Mouse (Mus musculus): ENCODE results near the gene Tsc22d1.

Tsc22d1 gene

DNA sequence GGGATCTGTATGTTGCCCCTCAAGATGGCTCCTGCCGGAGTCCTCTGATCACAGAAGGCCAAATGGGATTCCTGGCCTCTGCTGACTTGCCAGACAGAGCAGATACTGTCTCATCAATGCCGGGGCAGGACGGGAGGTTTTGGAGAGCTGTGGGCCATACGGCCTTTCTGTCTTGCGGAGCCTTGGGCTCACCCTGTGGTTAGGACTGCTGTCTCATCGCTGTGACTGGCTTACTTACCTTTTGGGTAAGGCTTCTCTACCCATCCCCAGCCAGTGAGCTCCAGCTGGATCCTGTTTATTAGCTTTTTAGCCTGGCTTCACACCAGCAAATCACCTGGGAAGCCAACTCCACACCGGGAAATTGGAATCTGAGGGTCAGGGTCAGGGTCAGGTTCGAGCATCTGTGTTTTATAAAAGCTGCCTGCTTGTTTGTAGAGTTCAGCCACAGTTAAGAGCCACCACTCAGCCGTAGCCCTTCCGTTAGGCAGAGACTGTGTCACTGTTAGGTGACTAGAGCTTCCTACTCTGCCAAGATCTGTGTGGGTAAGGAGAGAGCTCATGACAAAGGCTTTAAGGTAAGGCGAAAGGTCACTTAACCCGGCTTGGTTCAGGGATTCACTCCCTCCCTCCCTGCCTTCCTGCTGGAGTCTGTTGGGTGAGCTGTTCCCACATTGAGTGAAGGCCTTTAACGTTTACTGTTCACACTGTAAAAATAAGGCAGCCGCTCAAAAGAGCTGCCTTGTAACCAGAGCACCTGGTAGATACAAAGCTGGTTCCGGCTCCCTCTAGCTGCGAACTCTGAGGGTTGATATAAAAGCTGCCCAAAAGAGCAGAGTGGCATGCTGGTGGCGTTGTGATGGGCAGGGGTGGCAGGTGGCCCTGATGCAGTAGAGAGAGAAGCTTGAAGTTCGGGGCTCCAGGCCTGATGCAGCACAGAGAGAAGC lies 73.6 kb downstream of the Tsc22d1 start:
- no peak for DNase-seq

GRCm38 (mm10) chr14:76489128-76489527 lies 74.4 kb downstream of the Tsc22d1 start:
- DNase-seq: no peak

- DNase-seq: no peak
Measured at GRCm38 (mm10) chr14:76495022-76495421, 80.3 kb downstream of the Tsc22d1 start.

GRCm38 (mm10) chr14:76497187-76497586 lies 82.4 kb downstream of the Tsc22d1 start:
- no peak for DNase-seq

DNA sequence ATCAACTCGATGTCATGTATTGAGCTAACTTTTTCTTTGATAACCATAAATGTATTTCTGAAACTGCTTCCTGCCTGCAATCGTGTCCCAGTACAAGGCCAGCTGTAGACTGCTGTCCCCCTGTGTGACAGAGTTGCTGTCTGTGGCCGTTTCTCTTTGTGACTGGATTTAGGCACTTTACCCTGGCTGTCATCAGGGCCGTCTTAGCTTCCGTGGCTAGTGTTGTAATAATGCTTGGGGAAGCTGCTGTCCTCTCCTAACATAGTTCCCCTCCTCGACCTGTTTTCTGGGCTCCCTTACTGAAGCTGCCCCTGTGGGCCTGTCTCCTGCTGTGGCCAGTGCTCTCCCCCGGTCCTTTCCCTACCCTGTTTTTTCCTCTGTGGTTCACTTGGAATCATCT lies 83.4 kb downstream of the Tsc22d1 start:
- DNase-seq: no peak

- no peak for DNase-seq
Measured at GRCm38 (mm10) chr14:76499492-76499891, 84.7 kb downstream of the Tsc22d1 start.

DNA sequence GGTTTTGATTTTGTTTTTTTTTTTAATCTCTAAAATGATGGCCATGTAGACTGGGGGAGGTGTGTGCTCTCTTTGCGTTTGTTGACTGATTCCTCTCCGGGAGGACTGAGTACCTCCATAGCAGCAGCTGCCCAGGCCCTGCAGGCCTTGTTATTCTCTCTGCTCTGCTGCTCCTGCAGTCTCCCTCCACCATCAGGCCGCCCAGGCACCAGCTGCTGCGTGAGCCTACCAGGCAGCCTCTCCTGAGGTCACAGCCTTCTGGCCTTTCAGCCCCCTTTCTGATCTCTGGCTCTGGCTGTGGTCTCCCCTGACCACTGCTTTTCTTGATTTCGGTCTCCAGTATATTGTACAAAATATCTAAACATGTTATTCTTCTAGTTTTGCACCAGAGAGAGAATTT lies 85.3 kb downstream of the Tsc22d1 start:
- no peak for DNase-seq

DNA sequence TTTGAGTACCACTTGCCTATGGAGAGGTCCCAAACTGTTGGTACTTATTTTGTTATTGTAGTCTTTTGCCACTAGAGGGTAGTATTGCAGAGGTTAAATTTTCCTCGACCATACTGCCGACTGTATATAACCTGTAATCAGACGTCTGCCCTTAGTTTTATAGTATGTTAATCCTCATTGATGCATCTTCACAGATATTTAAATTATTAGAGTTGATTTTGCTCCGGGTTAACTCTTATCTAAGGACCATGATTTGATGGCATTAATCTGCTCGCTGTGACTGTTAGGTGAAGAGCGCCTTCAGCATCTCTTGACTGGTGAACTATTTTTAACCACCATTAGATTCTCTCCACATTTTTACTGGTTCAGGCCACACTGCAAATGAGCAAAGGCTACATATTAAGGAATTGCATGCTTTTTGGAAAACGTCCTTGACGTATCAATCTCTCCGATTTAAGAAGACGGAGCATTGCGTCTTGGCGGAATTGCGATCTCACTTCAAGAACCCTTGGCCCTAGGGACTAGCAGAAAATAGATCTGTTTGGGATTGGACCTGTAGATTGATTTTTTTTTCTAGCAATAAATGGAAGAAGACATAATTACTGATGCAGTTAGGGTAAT lies 88.6 kb downstream of the Tsc22d1 start:
- no peak for DNase-seq

GRCm38 (mm10) chr14:76504121-76504737 lies 89.5 kb downstream of the Tsc22d1 start:
- DNase-seq: peak; percentile 94

GRCm38 (mm10) chr14:76505101-76505438 lies 90.3 kb downstream of the Tsc22d1 start:
- DNase-seq: no peak

DNA sequence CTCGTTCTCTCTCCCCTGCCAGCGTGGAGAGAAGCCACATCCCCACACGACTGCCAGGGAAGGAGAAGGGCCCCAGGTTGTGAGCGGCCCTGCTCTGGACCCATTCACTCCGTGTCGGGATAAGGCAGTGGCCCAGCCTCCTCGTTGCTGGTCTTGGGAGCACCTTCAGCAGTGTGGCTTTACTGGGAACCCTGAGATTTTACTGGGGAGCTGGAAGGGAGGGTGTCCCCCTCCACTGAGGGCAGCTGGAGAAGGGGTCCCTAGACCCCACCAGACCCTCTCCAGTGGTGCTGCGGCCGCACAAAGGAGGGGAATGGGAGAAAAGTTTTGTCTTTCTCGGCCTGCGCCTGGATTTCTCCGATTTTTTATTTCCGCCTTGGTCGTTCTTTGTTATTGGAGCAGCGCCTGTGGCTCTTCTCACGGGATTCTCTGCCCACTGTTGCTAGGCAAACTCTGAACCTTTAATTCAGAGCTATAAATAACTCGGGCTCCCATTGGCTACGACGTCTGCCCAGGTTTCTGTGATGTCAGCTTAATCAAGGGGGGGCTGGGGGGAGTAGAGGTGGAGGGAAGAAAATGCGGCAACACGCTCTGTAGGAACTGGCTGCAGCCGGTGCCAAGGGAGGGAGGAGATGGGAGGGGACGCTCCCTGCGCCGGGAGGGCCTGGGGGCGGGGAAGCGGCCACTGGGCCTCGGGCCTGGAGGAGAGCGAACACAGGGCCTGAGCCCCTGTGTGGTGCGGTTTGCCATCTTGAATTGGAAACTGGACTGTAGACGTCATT lies 90.9 kb downstream of the Tsc22d1 start:
- peak; percentile 60 for DNase-seq

DNA sequence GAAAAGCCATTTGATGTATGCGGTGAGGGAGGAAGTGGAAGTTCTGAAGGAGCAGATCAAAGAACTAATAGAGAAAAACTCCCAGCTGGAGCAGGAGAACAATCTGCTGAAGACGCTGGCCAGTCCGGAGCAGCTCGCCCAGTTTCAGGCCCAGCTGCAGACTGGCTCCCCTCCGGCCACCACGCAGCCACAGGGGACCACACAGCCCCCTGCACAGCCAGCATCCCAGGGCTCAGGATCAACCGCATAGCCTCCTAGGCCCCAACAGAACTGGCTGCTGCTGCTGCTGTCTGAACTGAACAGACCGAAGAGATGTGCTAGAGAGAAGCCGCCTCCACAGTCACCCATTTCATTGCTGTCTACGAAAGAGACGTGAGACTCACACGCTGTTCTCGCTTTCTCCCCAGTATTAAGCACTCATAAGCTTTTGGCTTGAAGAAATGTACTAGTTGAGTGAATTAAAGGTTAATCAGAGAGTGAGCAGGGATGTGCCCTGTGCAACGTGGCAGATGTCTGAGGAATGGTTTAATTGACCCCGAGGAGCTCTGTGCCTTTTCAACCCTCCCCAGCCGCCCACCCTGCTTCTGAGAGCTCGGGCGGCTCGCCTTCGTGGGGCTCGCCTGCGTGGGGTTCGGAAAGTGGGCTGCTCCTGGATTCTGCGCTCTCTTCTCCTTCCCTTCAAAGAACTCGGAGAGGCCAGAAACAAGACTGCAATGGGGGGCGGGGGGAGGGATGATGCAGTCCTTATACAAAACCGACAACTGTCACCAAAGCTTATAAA lies 91.9 kb downstream of the Tsc22d1 start:
- peak; percentile 15 for DNase-seq

- DNase-seq: no peak
Measured at GRCm38 (mm10) chr14:76507357-76507756, 92.6 kb downstream of the Tsc22d1 start.

DNA sequence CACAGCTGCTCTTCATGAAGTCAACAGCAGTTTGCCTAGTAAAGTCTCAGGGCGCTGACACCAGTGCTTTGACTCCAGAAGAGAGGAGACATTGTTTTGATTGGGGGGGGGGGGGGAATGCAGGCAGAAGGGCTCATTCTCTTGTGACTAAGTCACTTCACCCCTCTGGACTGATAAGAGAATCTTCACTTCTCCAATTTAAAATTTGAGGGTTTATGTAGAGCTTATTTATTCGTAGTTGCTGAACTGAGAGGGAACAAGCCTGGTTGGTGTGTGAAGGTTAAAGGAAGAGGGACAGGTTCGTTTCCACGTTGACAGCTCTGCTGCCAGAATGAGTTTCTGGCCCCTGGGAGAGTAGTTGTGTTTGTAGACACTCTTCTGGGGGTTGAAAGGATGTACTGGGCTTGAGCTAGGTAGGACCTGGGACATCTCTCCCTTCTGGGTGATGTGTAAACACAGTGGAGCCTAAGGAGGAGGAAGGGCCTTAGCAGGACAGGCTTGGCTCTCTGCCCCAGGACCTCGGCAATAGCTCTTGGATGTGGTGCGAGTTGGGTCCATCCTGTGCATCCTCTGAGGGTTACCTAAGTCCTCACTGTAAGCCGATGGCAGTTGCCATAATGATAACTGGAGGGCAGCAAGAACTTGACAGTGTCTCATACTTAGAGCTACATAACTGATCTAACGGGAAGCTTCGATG lies 93.2 kb downstream of the Tsc22d1 start:
- DNase-seq: no peak

- no peak for DNase-seq
Measured at GRCm38 (mm10) chr14:76508701-76509100, 93.9 kb downstream of the Tsc22d1 start.

- DNase-seq: no peak
Measured at GRCm38 (mm10) chr14:76511971-76512370, 97.2 kb downstream of the Tsc22d1 start.

DNA sequence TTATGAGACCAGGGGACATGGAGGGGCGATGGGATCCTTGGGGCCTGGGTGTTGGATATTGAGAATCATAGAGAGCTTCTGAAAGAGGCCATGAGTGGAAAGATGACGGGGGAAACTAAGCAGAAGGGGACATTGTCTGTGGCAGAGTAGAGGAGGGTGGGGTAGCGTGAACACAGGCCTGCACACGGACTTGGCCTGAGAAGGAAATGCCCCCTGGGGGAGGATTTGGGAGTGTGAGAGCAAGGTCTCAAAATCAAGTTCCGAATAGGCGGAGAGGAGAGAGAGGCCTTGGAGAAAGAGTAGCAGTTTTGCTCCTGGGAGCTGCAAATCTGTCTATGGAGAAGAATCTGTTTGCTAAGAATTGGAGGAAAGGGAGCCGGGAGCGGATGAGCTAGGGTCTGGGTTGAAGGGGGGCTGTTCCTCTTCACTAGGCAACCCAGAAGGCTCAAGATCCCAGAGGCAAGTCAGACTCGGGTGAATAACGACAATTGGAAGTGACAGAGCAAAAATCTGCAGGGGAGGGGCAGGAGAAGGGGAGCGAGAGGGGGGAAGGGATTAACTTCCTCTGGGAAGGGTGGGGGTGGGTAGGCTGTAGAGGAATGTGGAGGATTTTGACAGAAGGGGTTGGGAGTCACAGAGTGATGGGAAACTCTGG lies 98.8 kb downstream of the Tsc22d1 start:
- DNase-seq: no peak

DNA sequence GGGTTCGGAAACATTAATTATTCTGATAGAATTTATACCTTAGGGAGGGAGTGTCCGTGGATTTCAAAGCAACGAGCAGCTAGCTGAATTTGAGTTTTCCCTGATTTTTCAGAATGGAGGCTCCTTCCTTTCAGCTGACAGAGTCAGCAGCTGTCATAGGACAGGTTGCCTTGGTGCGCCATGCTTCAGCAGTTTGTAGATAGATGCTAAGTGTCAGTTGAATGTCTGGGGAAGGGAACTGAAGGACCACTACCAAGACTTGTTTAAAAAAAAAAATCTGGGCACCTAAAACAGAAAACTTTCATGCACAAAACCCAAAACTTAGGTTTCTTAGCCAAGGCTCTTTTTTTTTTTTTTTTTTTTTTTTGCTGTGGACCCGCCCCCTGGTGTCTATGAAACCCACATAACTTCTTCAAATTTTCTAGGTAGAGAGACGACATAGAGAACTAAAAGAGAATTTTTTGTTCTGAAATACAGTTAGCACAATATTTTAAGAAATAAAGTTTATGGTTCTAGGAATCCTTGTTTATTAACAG lies 99.4 kb downstream of the Tsc22d1 start:
- no peak for DNase-seq

DNA sequence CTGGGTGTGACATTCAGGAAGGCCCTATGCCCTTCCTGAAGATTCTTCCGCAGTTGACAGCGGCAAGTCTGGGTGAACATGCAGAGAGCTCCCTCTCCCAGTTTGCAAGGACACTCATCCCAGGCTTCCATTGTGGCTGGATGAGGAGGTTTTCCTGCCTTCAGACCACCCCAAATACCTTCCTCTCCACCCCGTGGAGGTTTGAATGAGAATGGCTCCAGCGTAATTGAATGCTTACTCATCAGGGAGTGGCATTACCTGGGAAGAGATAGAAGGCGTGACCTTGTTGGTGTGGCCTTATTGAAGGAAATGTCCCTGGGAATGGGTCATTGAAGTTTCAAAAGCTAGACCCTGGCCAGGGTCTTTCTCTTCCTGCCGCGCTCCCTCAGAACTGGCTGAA lies 100.9 kb downstream of the Tsc22d1 start:
- no peak for DNase-seq

DNA sequence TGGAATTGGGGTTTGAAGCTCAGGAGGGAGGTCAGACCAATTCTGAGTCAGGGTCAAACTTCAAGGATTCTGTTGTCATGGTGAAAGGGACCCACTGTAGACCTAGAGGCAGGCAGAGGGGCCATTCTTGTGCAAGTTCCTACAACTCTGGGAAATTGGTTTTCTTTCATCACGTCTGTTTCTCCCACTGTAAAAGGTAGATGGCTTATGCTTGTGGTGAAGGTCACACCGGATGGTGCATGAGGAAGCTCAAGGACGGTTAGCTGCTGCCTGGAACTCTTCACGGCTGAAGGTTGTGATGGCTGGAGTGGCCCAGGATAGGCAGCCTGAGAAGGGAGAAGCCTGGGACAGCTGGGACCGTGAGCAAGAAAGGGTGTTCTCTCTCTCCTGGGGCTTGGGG lies 103.5 kb downstream of the Tsc22d1 start:
- no peak for DNase-seq

- DNase-seq: no peak
Measured at GRCm38 (mm10) chr14:76520606-76521005, 105.8 kb downstream of the Tsc22d1 start.

All from thymus, postnatal 14 days (tissue).